Mouse (Mus musculus) limb, embryonic 10.5 days (tissue): ENCODE measurements at regions not wholly inside any gene's neighbourhood (a gene's known extent, or its start where the extent isn't known, plus 50 kb on each side); places are given as distances from the start of the nearest gene placed in this dataset.

ENCODE experiments used
- DNase-seq: peaks from one replicate; pipeline ENCODE4 v3.0.0-alpha.2; 2017; ENCODE audit warnings: low spot score
- H3K27ac ChIP-seq: fragments of 300-500 bp; sonication (generic); 2 replicates; pipeline ENCODE4 v1.5.1; 2016; ENCODE audit warnings: mild to moderate bottlenecking
- H3K27me3 ChIP-seq: fragments of 300-500 bp; sonication (generic); 2 replicates; pipeline ENCODE4 v1.6.1; 2016; ENCODE audit warnings: low read depth, mild to moderate bottlenecking; ENCODE audit not compliant: poor library complexity, severe bottlenecking
- H3K36me3 ChIP-seq: fragments of 300-500 bp; sonication (generic); 2 replicates; pipeline ENCODE4 v1.6.1; 2016; ENCODE audit warnings: mild to moderate bottlenecking, moderate library complexity
- H3K4me1 ChIP-seq: fragments of 300-500 bp; sonication (generic); 2 replicates; pipeline ENCODE4 v1.6.1; 2016
- H3K4me3 ChIP-seq: fragments of 300-500 bp; sonication (generic); 2 replicates; pipeline ENCODE4 v1.5.1; 2016; ENCODE audit warnings: mild to moderate bottlenecking, moderate library complexity
- H3K9me3 ChIP-seq: fragments of 300-500 bp; sonication (generic); replicated peaks from 2 replicates; pipeline ENCODE4 v1.6.1; 2016; ENCODE audit warnings: mild to moderate bottlenecking
- WGBS: fragments of 180-500 bp; shearing (Covaris S2); methylation state at CpG from one replicate; pipeline ENCODE4 v1.1.7; 2016; 5-methylcytosine and 5-hydroxymethylcytosine counted together

DNA sequence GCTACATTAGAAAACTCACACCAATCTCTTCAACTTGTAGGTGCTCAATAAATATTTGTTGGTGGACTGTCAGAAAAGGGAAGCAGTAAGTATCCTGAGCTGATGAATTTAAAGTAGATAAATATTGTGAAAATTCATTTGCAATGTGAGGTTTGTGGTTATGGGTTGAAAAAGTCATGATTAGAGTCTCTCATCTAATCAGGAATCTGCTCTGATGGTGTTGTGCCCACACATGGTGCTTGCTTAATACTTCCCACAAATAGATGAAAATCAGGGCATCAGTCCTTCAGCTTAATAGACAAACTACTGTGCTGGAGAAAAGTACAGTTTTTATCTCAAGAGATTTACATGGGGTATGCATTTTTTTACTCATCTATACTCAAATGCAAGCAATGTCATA lies 59.9 kb downstream of the S1pr1 start:
- no peak overlapping the region for H3K27ac ChIP-seq
- H3K9me3 ChIP-seq, result no peaks in the 10 kb centered on the region
- DNase-seq, result no peak
- no peaks in the 10 kb centered on the region for H3K27me3 ChIP-seq
- no peak overlapping the region for H3K4me3 ChIP-seq
- no peaks in the 10 kb centered on the region for H3K4me1 ChIP-seq
- no peaks in the 10 kb centered on the region for H3K36me3 ChIP-seq

DNA sequence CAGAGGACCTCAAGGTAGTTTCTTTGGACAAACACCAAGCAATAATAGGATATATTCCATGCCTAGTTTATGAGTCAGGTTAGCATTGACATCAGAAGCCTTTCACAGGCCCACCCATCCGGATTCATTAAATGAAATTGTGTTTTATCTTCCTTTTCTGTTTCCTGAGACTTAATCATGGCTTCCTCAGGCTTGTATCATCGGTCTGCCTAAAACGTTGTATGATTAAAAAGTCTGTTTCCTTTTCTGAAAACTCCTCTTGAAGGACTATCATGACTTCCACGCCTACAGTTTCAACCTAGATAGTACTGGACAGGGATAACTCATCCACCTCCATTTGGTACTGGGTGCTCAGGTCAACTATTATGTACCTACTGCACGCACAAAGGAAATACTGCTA lies 62.6 kb downstream of the S1pr1 start:
- WGBS, result 88% methylated on average over 5 of the region's 5 CpGs
- no peaks in the 10 kb centered on the region for H3K36me3 ChIP-seq
- no peaks in the 10 kb centered on the region for H3K9me3 ChIP-seq
- no peak overlapping the region for H3K27ac ChIP-seq
- H3K4me1 ChIP-seq, result no peaks in the 10 kb centered on the region
- H3K27me3 ChIP-seq, result no peaks in the 10 kb centered on the region
- no peak for DNase-seq
- H3K4me3 ChIP-seq, result no peak overlapping the region

DNA sequence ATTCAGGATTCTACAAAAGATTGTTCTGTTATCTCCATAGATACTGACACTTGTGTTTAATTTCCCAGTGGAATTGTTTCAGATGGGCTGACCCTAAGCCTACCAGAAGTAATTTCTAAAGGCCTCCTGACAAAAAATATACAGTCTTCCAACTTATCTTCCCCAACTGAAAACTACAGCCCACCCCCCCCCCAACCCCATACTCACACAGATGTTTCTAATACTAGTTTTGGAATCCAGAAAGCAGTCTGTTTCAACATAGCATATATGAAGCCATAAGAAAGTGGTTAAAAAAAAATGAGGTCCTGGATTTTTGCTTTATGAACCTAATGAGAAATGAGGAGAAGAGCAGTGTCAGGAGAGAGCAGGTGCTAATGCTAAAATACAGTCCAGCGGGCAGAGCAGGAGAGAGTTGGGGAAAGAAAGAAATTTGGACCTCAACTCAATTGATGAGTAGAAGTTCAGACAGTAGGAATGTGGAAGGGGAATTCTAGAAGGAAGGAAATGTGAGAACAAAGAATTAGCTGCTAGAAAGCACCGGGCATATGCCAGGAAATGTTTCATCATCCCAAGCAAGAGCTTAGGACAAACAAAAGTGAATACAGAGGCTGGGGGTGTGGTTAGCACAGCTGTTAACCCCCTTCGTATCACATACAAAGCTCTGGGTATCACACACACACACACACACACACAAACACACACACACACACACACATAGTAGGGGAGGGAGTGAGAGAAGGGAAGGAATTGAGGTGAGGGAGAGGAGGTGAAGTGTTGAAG lies 65.3 kb downstream of the S1pr1 start:
- Histone ChIP-seq H3K4me3 (no peak overlapping the region), H3K9me3 (no peaks in the 10 kb centered on the region), H3K36me3 (no peaks in the 10 kb centered on the region), H3K27me3 (no peaks in the 10 kb centered on the region), H3K27ac (no peak overlapping the region), H3K4me1 (no peaks in the 10 kb centered on the region)
- WGBS, result 75% methylated on average over 3 of the region's 3 CpGs
- no peak for DNase-seq

DNA sequence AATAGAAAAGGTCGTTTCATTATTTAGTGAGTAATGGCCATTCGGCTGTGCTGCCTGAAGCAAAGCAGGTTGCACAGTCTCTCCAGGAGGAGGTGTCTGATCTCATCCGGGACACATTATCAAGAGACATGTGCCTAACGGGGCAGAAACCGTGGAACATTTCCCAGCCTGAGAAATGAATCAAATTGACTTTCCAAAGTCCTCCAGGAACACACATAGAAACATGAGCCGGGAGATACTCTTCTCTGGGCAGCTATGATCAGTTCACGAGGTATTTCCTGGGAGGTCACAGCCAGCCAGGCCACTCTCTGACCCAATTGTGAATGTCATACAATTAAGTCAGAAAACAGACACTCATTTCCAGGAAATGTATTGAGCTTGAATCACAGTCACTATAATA lies 67.9 kb downstream of the S1pr1 start:
- no peaks in the 10 kb centered on the region for H3K27me3 ChIP-seq
- H3K27ac ChIP-seq, result no peak overlapping the region
- H3K4me3 ChIP-seq, result no peak overlapping the region
- no peaks in the 10 kb centered on the region for H3K9me3 ChIP-seq
- 74% methylated on average over 7 of the region's 7 CpGs for WGBS
- DNase-seq, result no peak
- no peaks in the 10 kb centered on the region for H3K36me3 ChIP-seq
- peaks cover 3% of the 10 kb centered on the region for H3K4me1 ChIP-seq

DNA sequence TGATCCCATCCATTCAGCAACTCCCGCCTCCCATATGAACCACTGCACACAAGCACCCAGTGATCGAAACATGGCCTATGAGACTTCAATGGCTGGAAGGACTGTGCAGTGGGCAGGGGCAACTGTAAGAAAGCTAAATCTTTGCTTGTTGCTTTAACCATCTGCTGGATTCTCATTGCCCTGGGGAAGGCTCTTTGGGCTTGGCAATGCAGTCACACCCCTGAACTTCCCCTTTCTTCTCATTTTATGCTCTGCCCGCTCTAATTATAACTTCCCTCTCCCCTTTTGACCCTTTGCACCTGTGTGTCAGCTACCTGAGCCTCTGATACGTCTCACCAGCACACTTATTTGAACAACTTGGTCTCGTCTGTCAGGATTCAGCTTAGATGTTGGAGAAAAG lies 70.6 kb downstream of the S1pr1 start:
- no peaks in the 10 kb centered on the region for H3K36me3 ChIP-seq

DNA sequence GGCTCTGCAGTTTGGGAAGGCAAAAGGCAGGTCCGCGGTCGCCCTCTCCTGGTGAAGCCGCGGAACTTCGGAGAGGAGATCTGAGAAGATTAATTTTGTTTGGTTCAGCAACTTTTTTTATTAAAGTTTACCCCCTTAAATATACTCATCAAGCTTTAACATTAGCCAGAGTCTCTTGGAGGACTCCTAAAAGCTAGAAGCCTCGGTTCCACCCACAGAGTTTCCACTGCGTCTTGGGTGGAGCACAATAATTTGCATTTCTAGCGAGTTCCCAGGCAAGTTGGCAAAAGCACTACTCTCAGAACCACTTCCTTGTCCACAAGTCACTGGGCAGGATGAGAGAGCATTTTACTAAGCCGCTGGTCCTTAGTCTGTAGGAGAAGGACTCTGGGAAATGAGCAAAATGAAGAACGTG lies 72.0 kb downstream of the S1pr1 start:
- Histone ChIP-seq H3K9me3 (no peaks in the 10 kb centered on the region), H3K4me3 (peak overlapping the region; percentile 56), H3K27ac (peak overlapping the region; percentile 90), H3K36me3 (no peaks in the 10 kb centered on the region), H3K4me1 (peaks cover 11% of the 10 kb centered on the region), H3K27me3 (no peaks in the 10 kb centered on the region)
- peak; percentile 88 for DNase-seq
- 8% methylated on average over 11 of the region's 11 CpGs for WGBS

More for the DNA sequence above, 70.6 kb downstream of the S1pr1 start:
- WGBS, result 78% methylated on average over 5 of the region's 5 CpGs
- Histone ChIP-seq H3K4me3 (no peak overlapping the region), H3K9me3 (no peaks in the 10 kb centered on the region), H3K27me3 (no peaks in the 10 kb centered on the region), H3K27ac (no peak overlapping the region), H3K4me1 (peaks cover 11% of the 10 kb centered on the region)
- DNase-seq, result no peak

DNA sequence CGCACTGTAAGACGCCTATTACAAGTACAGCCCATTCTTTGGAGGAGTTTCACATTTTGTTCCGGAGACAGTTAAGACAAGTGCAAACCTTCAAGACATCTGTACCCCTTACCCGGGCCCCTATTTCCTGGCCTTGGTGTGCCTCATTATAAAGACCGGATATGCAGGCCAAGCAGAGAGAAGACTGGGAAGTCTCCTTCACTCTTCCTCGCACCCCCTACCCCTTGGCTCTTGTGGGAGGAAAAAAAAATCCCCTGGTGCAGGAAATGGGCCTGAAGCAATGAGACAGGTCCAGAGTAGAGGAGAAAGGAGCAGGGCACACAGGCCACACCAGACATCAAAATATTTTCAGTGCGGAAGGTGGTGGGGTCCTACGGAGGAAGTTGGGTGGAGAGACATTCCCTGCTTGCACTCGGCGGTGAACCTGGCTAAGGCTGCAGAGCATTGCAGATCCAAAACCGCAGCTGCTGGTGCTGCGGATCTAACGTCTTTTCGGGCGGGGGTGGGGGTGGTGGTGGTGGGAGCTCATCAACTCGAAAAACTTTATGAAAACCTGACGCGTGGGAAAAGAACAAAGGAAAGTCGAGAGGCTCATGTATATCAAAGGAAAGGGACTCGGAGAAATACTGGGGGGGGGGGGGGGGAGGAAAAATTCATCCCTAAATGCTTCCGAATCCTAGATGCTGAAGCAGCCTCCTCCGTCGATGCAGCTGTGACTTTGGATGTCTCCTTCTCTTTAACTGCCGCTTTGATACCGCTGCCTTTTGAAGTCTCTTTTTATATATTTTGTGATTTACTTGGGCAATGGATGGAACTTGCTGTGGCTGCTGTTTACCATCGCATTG lies 72.6 kb downstream of the S1pr1 start:
- peak overlapping the region; percentile 56 for H3K4me3 ChIP-seq
- H3K9me3 ChIP-seq, result no peaks in the 10 kb centered on the region
- DNase-seq, result peak; percentile 69
- H3K4me1 ChIP-seq, result peaks cover 11% of the 10 kb centered on the region
- H3K27ac ChIP-seq, result peak overlapping the region; percentile 90
- no peaks in the 10 kb centered on the region for H3K27me3 ChIP-seq
- H3K36me3 ChIP-seq, result no peaks in the 10 kb centered on the region
- WGBS, result 8% methylated on average over 26 of the region's 26 CpGs

DNA sequence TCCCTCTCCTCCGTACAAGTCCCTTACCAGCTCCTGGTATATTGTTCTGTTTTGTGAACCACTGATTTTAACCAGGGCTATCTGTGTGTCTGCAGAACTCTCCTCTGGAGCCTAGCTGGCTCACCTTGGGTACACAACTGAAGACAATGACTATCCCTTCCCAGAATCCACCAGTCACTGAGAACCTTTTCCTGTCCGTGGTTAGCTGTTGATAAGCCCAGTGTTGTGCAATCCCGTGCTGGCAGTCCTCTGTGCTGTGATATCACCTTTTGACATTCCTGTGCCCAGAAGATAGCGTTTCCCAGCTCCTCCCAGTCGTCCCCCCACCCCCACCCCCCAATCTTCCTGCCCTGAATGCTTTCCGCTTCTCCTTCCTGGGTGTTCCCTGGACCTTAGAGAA lies 73.5 kb downstream of the S1pr1 start:
- DNase-seq, result peak; percentile 43
- no peaks in the 10 kb centered on the region for H3K36me3 ChIP-seq
- H3K9me3 ChIP-seq, result no peaks in the 10 kb centered on the region
- H3K4me3 ChIP-seq, result no peak overlapping the region
- no peaks in the 10 kb centered on the region for H3K27me3 ChIP-seq
- H3K4me1 ChIP-seq, result peaks cover 11% of the 10 kb centered on the region
- peak overlapping the region; percentile 90 for H3K27ac ChIP-seq
- 49% methylated on average over 6 of the region's 6 CpGs for WGBS

DNA sequence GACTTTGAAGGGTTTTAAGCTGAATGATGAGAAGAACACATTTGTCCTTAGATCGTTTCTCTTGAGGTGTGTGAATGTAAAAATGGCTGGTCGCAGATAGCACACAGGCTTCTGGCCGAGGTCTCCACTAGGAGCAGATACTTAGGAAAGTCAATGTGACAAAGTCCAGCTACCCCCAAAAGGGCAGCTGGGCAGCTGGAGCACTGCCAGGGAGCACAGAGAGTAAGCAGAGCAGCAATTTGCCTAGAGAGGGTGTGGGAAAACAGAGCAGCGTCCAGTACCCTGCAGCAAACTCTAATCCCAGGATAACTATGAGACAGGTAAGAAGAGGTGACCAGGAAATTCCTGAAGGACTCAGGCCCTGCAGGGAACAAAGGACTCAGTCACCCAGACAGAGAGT lies 79.4 kb downstream of the S1pr1 start:
- 88% methylated on average over 4 of the region's 4 CpGs for whole genome bisulfite sequencing
- H3K27ac ChIP-seq, result no peak overlapping the region
- no peaks in the 10 kb centered on the region for H3K36me3 ChIP-seq
- DNase-seq, result no peak
- H3K9me3 ChIP-seq, result no peaks in the 10 kb centered on the region
- H3K27me3 ChIP-seq, result no peaks in the 10 kb centered on the region
- no peak overlapping the region for H3K4me3 ChIP-seq
- H3K4me1 ChIP-seq, result no peaks in the 10 kb centered on the region

DNA sequence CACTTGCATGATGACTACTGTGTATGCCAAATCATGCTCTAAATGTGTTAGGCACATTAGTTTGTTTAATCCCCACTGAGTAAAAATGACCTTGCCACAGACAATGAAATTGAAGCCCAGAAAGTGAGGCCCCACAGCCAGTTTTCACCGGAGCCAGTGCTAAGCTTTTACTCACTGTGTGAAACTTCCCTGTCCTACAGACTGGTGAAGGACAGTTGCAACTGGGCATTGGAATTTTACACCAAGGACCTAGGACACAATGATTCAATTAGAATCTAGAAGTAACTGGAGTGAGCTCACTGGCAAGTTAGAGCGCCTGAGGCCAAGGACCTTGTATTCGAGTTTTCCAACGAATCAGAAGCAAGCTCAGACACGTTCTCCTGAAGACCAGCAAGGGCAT lies 79.8 kb downstream of the S1pr1 start:
- Histone ChIP-seq H3K9me3 (no peaks in the 10 kb centered on the region), H3K4me3 (no peak overlapping the region), H3K36me3 (no peaks in the 10 kb centered on the region), H3K27ac (no peak overlapping the region), H3K27me3 (no peaks in the 10 kb centered on the region), H3K4me1 (no peaks in the 10 kb centered on the region)
- no peak for DNase-seq
- WGBS, result 93% methylated on average over 5 of the region's 5 CpGs

DNA sequence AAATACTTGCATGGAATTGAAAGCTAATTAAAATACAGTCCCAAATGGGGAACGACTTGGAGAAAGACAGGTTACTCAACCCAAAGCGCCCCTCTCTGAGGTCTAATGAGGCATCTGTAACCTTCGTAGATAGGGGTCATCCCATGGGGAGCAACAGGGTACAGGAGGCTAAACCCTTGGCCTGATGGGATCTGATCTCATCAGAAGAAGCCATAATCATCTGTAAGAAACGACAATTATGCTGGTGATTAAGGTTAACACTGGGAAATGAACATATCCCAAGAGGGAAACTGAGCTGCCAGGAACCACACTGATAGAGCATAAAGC lies 82.5 kb downstream of the S1pr1 start:
- Histone ChIP-seq H3K4me3 (no peak overlapping the region), H3K27ac (no peak overlapping the region), H3K27me3 (no peaks in the 10 kb centered on the region), H3K9me3 (no peaks in the 10 kb centered on the region), H3K4me1 (no peaks in the 10 kb centered on the region), H3K36me3 (no peaks in the 10 kb centered on the region)
- no peak for DNase-seq
- 85% methylated on average over 4 of the region's 4 CpGs for WGBS

DNA sequence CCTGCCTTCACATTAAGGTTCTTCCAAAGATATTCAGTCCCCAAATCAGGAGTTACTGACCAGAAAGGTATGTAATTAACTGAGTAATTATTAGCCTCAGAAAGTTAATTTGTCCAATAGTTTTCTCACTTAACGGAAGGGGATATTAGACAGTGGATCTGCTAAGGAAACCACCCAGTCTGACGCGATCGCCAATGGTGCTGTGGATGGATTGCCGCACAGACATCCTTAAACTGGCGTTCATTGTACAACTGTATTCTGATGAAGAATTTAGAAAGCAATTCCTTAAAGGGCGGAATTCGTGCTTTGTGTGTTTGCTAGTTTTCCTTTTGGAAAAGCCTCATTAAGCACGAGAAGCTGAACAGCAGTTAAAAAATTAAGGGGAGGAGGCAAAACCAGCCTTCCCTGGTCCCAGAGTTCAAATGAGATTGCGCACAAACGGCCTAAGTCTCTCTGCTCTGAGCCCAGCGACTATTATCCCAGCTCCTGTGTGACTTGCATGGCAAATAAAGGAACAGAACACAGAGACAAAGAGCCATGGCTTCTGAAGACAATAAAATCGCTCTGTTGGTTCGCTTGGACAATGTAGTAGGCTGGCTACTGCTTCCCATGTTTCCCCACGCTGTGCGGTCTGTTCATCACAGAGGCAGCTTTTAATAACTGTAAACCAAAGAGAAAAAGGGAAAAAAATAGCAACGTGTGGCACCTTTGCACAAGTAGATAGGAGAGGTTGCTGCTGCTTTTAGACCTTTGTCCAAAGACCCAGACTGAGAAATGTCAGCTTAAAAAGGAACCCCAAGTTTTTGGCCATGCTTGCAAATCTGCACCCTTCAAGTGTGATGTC lies 83.1 kb downstream of the S1pr1 start:
- no peak for DNase-seq
- no peaks in the 10 kb centered on the region for H3K36me3 ChIP-seq
- H3K4me3 ChIP-seq, result no peak overlapping the region
- no peak overlapping the region for H3K27ac ChIP-seq
- H3K27me3 ChIP-seq, result no peaks in the 10 kb centered on the region
- 89% methylated on average over 17 of the region's 17 CpGs for WGBS
- no peaks in the 10 kb centered on the region for H3K4me1 ChIP-seq
- no peaks in the 10 kb centered on the region for H3K9me3 ChIP-seq

DNA sequence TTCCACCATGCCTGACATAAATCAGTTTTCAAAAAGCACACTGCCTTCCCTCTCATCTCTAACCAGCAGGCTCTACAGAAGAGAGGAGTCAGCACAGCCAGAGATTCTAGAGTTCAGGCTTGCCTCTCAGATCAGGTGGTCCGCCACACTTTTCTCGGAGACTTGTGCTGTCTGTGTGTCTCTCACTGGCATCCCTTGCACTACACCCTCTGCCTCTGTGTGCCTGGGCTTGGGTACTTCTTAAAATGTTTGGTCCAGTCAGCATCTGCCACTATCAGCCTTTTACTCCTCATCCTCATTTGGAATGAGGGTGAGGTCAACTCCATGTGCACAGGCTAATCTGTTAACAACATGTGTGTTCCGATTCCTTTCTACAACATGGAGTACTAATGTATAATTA lies 92.0 kb downstream of the S1pr1 start:
- 87% methylated on average over 3 of the region's 3 CpGs for WGBS
- DNase-seq, result no peak
- Histone ChIP-seq H3K9me3 (no peaks in the 10 kb centered on the region), H3K36me3 (no peaks in the 10 kb centered on the region), H3K27ac (no peak overlapping the region), H3K4me3 (no peak overlapping the region), H3K27me3 (no peaks in the 10 kb centered on the region), H3K4me1 (0 out of 2 replicates have a peak, but pooled peaks cover 6% of the 10 kb centered on the region)
